Mouse (Mus musculus): ENCODE measurements around the gene Cyba.

Gene Cyba

DNA sequence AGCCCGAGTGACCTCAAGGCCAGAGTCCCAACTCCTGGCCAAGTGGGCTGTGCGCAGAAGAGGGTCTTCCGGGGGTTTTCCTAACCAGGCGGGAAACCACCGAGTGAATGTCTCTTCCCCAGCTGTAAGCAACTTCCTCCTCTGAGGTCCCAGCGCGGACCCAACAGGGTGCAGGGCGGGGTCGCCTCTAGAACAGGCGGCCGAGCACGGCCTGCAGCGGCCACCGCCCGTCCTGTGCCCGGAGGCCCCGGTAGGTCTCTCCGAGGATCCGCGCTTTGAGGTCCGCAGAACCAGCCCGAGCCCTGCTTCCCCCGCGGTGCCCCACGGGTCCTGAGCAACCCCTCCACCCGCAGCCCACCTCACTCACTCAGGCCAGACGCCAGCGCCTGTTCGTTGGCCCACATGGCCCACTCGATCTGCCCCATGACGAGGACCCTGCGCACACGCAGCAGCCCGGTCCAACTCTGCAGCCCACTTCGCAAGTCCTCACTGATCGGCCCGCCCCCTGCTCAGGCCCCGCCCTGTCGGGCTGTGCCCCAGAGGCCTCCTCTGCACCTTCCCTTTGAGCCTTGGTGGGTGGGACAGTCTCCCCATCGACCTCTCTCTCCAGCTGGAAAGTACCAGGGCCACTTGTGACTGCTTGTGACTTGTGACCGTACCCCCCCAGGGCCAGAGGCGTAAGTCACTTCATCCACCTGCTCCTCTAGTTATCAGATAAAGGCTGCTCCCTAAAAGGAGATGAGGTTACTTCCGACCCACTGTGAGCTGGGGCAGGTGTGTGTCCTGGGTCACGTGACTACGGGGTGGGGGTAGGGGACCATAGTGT, at the start of gene Cyba:
TSS of gene Cyba (minus strand) at position 488 of the 826 bp plus-strand sequence.
- peak; percentile 65 for DNase-seq (ENCODE audit: low spot score)

GRCm38 (mm10) chr8:122482448-122482847, 49.7 kb upstream of the Cyba start:
- no peak for DNase-seq (ENCODE audit: low spot score)

DNA sequence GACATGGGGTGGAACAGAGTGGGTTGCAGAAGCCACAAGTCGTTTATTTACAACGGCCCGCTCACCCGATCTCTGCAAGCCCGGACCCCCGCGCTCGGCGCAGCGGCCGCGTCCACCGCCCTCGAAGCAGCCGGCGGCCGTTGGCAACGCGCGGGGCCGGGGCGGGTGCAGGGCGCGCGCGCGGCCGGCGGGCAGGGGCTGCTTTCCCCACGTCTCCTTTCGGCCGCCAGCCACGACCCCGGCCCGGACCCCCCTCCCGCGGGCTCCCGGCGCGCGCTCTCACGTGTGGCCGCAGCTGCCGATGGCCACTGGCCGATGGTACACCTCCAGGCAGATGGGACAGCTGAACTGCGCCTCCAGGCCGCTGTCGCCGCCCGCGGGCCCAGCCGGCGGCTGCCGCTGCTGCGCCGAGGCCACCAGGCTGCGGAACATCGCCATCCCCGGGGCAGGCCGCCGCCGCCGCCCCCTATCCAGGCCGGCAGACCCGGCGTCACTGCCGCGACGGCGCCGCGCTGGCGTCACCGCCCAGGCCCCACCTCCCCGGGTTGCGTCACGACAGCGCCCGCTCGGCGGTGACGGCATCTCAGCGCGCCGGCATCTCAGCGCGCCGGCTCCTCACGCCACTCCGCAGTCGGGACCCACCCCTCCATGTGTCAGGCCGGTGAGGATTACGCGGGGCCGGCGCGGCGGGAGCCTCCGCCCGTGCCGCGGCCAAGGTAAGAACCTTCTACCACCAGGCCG, 43.0 kb upstream of the Cyba start, which contains the start of the genes Rnf166 and Ctu2:
TSS of gene Rnf166 (minus strand) at position 485 of the 741 bp plus-strand sequence.
TSS of gene Ctu2 (plus strand) at position 564 of the 741 bp plus-strand sequence.
- peak; percentile 92 for DNase-seq (ENCODE audit: low spot score)

DNA sequence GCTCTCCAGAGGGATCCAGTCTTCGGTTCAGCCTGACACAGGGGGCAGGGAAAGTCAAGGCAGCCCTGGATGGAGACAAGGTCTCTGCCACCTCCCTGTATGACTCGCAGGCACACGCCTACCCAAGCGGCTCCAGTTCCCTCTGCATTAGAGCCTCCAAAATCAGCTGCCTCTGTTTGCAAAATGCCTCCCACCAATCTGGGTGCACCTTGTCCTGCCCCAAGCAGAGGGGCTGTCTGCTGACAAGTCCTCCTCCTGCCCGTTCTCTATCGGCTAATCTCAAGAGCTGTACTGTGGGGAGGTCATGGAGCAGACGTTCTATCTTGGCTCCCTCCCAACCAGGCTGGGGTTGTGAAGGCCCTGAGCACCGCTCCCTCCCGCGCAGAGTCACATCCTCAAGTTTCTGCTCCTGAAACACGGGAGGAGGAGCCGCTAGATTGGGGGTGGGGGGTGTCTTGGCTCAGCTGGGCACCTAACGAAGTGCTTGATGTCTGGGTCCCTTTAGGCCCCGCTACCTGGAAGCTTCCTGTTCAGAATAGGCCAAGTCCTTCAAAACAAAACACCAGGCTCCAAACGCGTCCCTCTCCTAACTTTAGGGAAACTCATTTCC, 42.3 kb upstream of the Cyba start:
- peak; percentile 72 for DNase-seq (ENCODE audit: low spot score)

DNA sequence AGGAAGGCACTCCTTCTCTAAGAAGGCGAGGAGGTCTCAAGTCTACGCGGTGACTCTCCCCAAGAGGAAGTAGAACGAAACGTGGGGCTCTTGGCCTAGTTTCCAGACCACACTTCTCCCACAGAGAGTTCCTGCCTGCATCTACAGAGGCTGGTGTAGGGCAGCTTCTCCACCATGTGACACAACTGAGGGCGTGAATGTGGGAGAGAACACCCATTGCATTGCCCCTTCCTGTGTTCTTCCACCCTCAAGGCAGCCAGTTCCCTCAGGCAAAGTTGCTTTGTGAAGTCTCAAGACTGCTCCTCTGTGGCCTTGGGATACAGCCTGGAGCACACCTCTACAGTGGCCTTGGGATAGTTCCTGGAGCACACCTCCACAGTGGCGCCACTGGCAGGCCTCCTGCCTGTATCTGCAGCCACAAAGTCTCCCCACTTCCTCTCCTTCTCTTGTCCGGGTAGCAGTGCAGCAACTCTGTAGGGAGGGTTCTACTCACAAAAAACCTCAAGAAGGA, 41.2 kb upstream of the Cyba start:
- DNase-seq (ENCODE audit: low spot score): no peak

DNA sequence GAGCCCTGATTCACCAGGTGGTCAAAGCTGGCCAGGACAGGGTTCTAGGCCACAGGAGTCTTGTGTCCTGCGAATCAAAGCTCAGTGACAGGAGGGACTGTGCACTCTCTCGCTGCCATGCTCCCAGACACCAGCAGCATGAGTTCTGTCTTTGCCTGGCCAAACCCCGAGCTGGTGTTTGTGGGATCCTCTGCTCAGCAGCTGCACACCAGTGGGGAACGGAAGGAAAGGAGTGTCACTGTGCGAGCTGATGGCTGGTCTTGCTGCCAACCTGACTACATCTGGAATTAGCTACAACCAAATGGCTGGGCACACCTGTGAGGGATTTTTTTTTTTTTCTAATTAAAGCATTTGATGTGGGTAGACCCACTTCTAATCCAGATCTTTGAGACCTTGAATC, 38.0 kb upstream of the Cyba start:
- DNase-seq (ENCODE audit: low spot score): no peak

- no peak for DNase-seq (ENCODE audit: low spot score)
Measured at GRCm38 (mm10) chr8:122469965-122470364, 37.2 kb upstream of the Cyba start.

- no peak for DNase-seq (ENCODE audit: low spot score)
Measured at GRCm38 (mm10) chr8:122469407-122469806, 36.7 kb upstream of the Cyba start.

- DNase-seq (ENCODE audit: low spot score): no peak
Measured at GRCm38 (mm10) chr8:122467816-122468215, 35.1 kb upstream of the Cyba start.

DNA sequence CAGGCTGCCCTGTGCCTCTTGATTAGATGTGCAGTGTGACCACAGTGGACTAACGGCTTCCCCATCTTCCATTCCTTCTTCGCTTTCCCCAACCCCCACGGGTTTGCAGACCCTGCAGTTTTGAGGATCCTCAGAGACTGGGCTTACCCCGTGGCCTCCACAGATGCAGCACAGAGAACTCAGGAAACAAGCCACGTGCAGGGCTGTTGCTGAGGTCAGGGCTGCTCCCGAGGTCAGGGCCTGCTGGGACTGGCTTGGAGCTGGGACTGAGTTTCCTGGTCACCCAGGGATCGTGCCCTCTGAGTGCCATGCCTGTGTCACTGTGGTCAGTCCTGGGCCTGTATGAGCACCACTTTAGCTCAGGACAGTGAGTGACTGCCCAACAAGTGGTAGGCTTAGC, 32.3 kb upstream of the Cyba start:
- no peak for DNase-seq (ENCODE audit: low spot score)

DNA sequence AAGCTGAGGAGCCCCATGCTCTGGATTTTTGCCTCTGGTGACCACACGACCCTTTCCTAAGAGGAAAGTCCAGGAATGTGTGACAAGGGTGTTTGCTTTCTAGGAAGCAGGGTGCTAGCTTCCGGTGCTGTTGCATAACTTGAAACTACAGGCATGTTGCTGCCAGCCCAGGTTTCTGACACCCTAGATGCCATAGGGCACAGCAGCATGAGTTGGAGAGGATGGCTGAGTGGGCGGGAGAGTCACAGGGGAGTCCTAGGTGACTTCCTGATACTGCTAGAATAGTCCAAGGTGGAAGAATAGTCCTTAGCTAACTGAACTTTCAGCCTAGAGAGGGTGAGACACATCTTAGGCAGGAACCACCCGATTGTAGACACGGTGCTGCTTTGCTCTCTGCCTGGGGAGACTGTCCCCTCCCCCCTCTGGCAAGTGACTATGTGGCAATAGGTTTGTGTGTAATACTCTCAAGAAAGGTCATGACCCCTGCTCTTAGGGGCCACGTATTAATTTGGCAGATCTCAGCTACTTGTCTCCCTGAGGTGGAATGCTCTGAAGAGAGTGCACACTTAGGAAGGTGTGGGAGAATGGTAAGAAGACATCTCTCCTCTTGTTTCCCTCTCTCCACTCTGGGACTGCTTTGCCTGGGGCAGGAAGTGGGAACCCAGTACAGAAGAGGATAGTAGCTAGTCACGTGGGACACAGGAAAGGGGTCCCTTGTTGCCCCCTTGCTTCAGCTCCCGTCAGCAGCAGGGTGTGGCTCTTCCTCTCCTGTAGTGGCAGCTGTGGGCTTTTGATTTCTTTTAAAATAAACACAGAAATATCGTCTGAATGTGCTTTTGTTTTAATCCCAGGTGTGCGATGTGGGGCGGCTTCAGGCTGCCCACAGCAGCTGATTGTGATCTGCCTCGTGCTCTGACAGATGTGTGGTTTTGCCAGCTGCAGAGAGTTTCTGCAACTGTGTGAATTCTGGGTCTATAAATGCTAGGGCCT, 31.2 kb upstream of the Cyba start:
- no peak for DNase-seq (ENCODE audit: low spot score)

- no peak for DNase-seq (ENCODE audit: low spot score)
Measured at GRCm38 (mm10) chr8:122462510-122462909, 29.8 kb upstream of the Cyba start.

GRCm38 (mm10) chr8:122461473-122462148, 28.9 kb upstream of the Cyba start:
- no peak for DNase-seq (ENCODE audit: low spot score)

GRCm38 (mm10) chr8:122460524-122461472, 28.1 kb upstream of the Cyba start, which contains the start of gene Snai3:
Gene Snai3, minus strand, starts transcription at chr8:122460733.
- DNase-seq (ENCODE audit: low spot score): peak; percentile 83

- DNase-seq (ENCODE audit: low spot score): no peak
Measured at GRCm38 (mm10) chr8:122459990-122460389, 27.3 kb upstream of the Cyba start.

DNA sequence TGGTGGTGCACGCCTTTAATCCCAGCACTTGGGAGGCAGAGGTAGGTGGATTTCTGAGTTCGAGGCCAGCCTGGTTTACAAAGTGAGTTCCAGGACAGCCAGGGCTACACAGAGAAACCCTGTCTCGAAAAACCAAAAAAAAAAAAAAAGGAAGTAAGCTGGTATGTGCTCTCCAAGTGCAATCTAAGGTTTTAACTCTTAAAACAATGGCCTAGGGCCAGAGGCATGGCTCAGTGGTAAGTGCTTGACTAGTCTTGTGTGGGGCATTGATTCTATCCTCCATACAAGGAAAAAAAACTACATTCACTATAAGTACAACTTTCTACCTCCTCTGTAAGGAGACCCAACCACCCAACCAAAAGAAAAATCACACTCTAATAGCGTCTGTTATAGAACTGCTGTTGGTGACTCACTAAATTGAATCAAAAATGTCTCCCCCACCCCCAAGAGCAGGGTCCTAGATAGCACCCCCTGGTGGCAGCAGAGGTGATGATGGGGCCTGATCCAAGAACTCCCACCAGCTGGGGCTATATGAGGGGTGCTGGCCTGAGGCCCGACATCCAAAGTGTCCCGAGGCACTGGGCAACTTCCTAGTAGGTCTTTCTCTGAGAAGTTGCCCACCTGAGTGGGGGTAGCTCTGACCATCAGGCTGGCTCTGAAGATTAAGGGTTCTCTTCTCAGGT, 26.6 kb upstream of the Cyba start:
- no peak for DNase-seq (ENCODE audit: low spot score)

GRCm38 (mm10) chr8:122457171-122457570, 24.4 kb upstream of the Cyba start:
- no peak for DNase-seq (ENCODE audit: low spot score)

DNA sequence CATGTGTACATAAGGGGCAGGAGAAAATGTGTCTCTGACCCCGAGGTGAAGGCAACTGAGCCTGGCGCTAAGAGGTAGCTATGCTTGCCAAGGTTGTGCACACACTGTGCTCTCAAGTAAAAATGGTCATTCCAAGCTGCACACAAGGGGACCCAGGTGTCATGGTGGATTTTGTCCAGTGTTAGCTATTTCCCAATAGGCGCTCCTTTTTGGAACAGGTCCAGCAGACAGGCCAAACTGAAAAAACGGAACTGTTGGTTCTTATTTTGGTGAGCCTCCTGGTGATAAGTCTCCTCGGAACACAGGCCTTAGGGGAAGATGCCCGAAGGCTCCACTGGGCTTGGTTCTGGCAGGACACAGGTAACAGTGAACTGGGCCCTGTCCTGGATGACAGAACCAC, 21.7 kb upstream of the Cyba start:
- no peak for DNase-seq (ENCODE audit: low spot score)

GRCm38 (mm10) chr8:122452154-122452553, 19.4 kb upstream of the Cyba start:
- DNase-seq (ENCODE audit: low spot score): no peak

Measured in testis, postnatal 14 days (tissue).